Mouse (Mus musculus): Measurements from ENCODE around the gene Scn5a.

- TF ChIP-seq CTCF (IDR thresholded peaks at IDR 0.05; ENCODE audit: low read depth) (no peak), EP300 (IDR thresholded peaks at IDR 0.05; ENCODE audit: low read depth) (no peak)
Measured at GRCm38 (mm10) chr9:119563617-119564016, 15.2 kb downstream of the Scn5a start.
